Mouse (Mus musculus): ENCODE data around the gene Nr4a3. TPM values are rescaled to one million over a fixed set of nuclear protein-coding genes. Genes with fewer than 3 reads are reported as not detected.
A peak's percentile ranks its signal among the peaks of the same experiment; 100 is the strongest.

Nr4a3 gene
- polyA plus RNA-seq, 1 experiment from 2014 or later, result 1.6 TPM

GRCm38 (mm10) chr4:48087497-48087896, 42.5 kb downstream of the Nr4a3 start:
- WGBS, result 89% methylated on average over 6 of the region's 6 CpGs

GRCm38 (mm10) chr4:48093221-48093620, 48.3 kb downstream of the Nr4a3 start:
- no peak overlapping the region for H3K9ac ChIP-seq
- ATAC-seq (ENCODE audit: low FRiP score) (no peak), DNase-seq (ENCODE audit: low spot score) (no peak)
- H3K4me2 ChIP-seq (replicated peaks), result no peak overlapping the region
- no peaks in the 10 kb centered on the region for H3K9me3 ChIP-seq (ENCODE audit: control insufficient read depth, low read length)
- H3K36me3 ChIP-seq (replicated peaks; ENCODE audit: control insufficient read depth, insufficient read depth), result no peaks in the 10 kb centered on the region
- H3K4me1 ChIP-seq (replicated peaks; ENCODE audit: control insufficient read depth, insufficient read depth, low read length), result no peaks in the 10 kb centered on the region
- H3K27ac ChIP-seq, result no peak overlapping the region
- 77% methylated on average over 3 of the region's 3 CpGs for WGBS
- no peaks in the 10 kb centered on the region for H3K27me3 ChIP-seq (ENCODE audit: control insufficient read depth, insufficient read depth, low read length)
- no peak overlapping the region for H3K4me3 ChIP-seq (replicated peaks; ENCODE audit: low read length)

More at GRCm38 (mm10) chr4:48087497-48087896, 42.5 kb downstream of the Nr4a3 start:
- H3K27ac ChIP-seq, result no peak overlapping the region
- H3K4me1 ChIP-seq (replicated peaks; ENCODE audit: control insufficient read depth, insufficient read depth, low read length), result no peaks in the 10 kb centered on the region
- no peak overlapping the region for H3K4me2 ChIP-seq (replicated peaks)
- DNase-seq (ENCODE audit: low spot score) (no peak), ATAC-seq (ENCODE audit: low FRiP score) (no peak)
- H3K27me3 ChIP-seq (ENCODE audit: control insufficient read depth, insufficient read depth, low read length), result no peaks in the 10 kb centered on the region
- no peak overlapping the region for H3K4me3 ChIP-seq (replicated peaks; ENCODE audit: low read length)
- no peaks in the 10 kb centered on the region for H3K9me3 ChIP-seq (ENCODE audit: control insufficient read depth, low read length)
- no peak overlapping the region for H3K9ac ChIP-seq
- no peaks in the 10 kb centered on the region for H3K36me3 ChIP-seq (replicated peaks; ENCODE audit: control insufficient read depth, insufficient read depth)

GRCm38 (mm10) chr4:48100217-48100616, 55.3 kb downstream of the Nr4a3 start:
- Histone ChIP-seq H3K4me2 (replicated peaks) (no peak overlapping the region), H3K9me3 (ENCODE audit: control insufficient read depth, low read length) (no peaks in the 10 kb centered on the region), H3K27me3 (ENCODE audit: control insufficient read depth, insufficient read depth, low read length) (no peaks in the 10 kb centered on the region), H3K36me3 (replicated peaks; ENCODE audit: control insufficient read depth, insufficient read depth) (no peaks in the 10 kb centered on the region), H3K4me3 (replicated peaks; ENCODE audit: low read length) (no peak overlapping the region), H3K4me1 (replicated peaks; ENCODE audit: control insufficient read depth, insufficient read depth, low read length) (no peaks in the 10 kb centered on the region), H3K27ac (no peak overlapping the region), H3K9ac (no peak overlapping the region)
- DNase-seq (ENCODE audit: low spot score) (no peak), ATAC-seq (ENCODE audit: low FRiP score) (no peak)
- 86% methylated on average over 8 of the region's 8 CpGs for WGBS

GRCm38 (mm10) chr4:48101981-48102380, 57.0 kb downstream of the Nr4a3 start:
- no peaks in the 10 kb centered on the region for H3K36me3 ChIP-seq (replicated peaks; ENCODE audit: control insufficient read depth, insufficient read depth)
- no peak for DNase-seq (ENCODE audit: low spot score)
- no peak overlapping the region for H3K4me3 ChIP-seq (replicated peaks; ENCODE audit: low read length)
- no peaks in the 10 kb centered on the region for H3K9me3 ChIP-seq (ENCODE audit: control insufficient read depth, low read length)
- H3K27ac ChIP-seq, result no peak overlapping the region
- H3K4me2 ChIP-seq (replicated peaks), result no peak overlapping the region
- H3K9ac ChIP-seq, result no peak overlapping the region
- no peaks in the 10 kb centered on the region for H3K27me3 ChIP-seq (ENCODE audit: control insufficient read depth, insufficient read depth, low read length)
- ATAC-seq (ENCODE audit: low FRiP score), result no peak
- H3K4me1 ChIP-seq (replicated peaks; ENCODE audit: control insufficient read depth, insufficient read depth, low read length), result no peaks in the 10 kb centered on the region
- 88% methylated on average over 2 of the region's 2 CpGs for WGBS

- no peaks in the 10 kb centered on the region for H3K9me3 ChIP-seq (ENCODE audit: control insufficient read depth, low read length)
- no peaks in the 10 kb centered on the region for H3K36me3 ChIP-seq (replicated peaks; ENCODE audit: control insufficient read depth, insufficient read depth)
- DNase-seq (ENCODE audit: low spot score), result no peak
- no peak overlapping the region for H3K9ac ChIP-seq
- WGBS, result 72% methylated on average over 5 of the region's 5 CpGs
- no peak overlapping the region for H3K4me2 ChIP-seq (replicated peaks)
- no peaks in the 10 kb centered on the region for H3K27me3 ChIP-seq (ENCODE audit: control insufficient read depth, insufficient read depth, low read length)
- ATAC-seq (ENCODE audit: low FRiP score), result no peak
- H3K4me1 ChIP-seq (replicated peaks; ENCODE audit: control insufficient read depth, insufficient read depth, low read length), result no peaks in the 10 kb centered on the region
- no peak overlapping the region for H3K27ac ChIP-seq
- H3K4me3 ChIP-seq (replicated peaks; ENCODE audit: low read length), result no peak overlapping the region
Measured at GRCm38 (mm10) chr4:48105387-48105786, 60.4 kb downstream of the Nr4a3 start.

GRCm38 (mm10) chr4:48107086-48107485, 62.1 kb downstream of the Nr4a3 start:
- WGBS, result 85% methylated on average over 6 of the region's 6 CpGs
- DNase-seq (ENCODE audit: low spot score) (no peak), ATAC-seq (ENCODE audit: low FRiP score) (no peak)
- no peak overlapping the region for H3K9ac ChIP-seq
- H3K4me3 ChIP-seq (replicated peaks; ENCODE audit: low read length), result no peak overlapping the region
- H3K27ac ChIP-seq, result no peak overlapping the region
- no peak overlapping the region for H3K4me2 ChIP-seq (replicated peaks)
- H3K27me3 ChIP-seq (ENCODE audit: control insufficient read depth, insufficient read depth, low read length), result no peaks in the 10 kb centered on the region
- no peaks in the 10 kb centered on the region for H3K36me3 ChIP-seq (replicated peaks; ENCODE audit: control insufficient read depth, insufficient read depth)
- no peaks in the 10 kb centered on the region for H3K9me3 ChIP-seq (ENCODE audit: control insufficient read depth, low read length)
- no peaks in the 10 kb centered on the region for H3K4me1 ChIP-seq (replicated peaks; ENCODE audit: control insufficient read depth, insufficient read depth, low read length)

GRCm38 (mm10) chr4:48108591-48108990, 63.6 kb downstream of the Nr4a3 start:
- Histone ChIP-seq H3K4me2 (replicated peaks) (no peak overlapping the region), H3K36me3 (replicated peaks; ENCODE audit: control insufficient read depth, insufficient read depth) (no peaks in the 10 kb centered on the region), H3K9ac (no peak overlapping the region), H3K9me3 (ENCODE audit: control insufficient read depth, low read length) (no peaks in the 10 kb centered on the region), H3K27me3 (ENCODE audit: control insufficient read depth, insufficient read depth, low read length) (no peaks in the 10 kb centered on the region), H3K4me3 (replicated peaks; ENCODE audit: low read length) (no peak overlapping the region), H3K4me1 (replicated peaks; ENCODE audit: control insufficient read depth, insufficient read depth, low read length) (no peaks in the 10 kb centered on the region), H3K27ac (no peak overlapping the region)
- WGBS, result 82% methylated on average over 2 of the region's 2 CpGs
- no peak for DNase-seq (ENCODE audit: low spot score)
- no peak for ATAC-seq (ENCODE audit: low FRiP score)

- DNase-seq (ENCODE audit: low spot score), result no peak
- no peak overlapping the region for H3K27ac ChIP-seq
- no peak overlapping the region for H3K4me3 ChIP-seq (replicated peaks; ENCODE audit: low read length)
- no peak for ATAC-seq (ENCODE audit: low FRiP score)
- no peak overlapping the region for H3K4me2 ChIP-seq (replicated peaks)
- H3K36me3 ChIP-seq (replicated peaks; ENCODE audit: control insufficient read depth, insufficient read depth), result no peaks in the 10 kb centered on the region
- H3K9me3 ChIP-seq (ENCODE audit: control insufficient read depth, low read length), result no peaks in the 10 kb centered on the region
- no peaks in the 10 kb centered on the region for H3K27me3 ChIP-seq (ENCODE audit: control insufficient read depth, insufficient read depth, low read length)
- WGBS, result 87% methylated on average over 3 of the region's 3 CpGs
- no peak overlapping the region for H3K9ac ChIP-seq
- H3K4me1 ChIP-seq (replicated peaks; ENCODE audit: control insufficient read depth, insufficient read depth, low read length), result no peaks in the 10 kb centered on the region
Measured at GRCm38 (mm10) chr4:48110331-48110730, 65.4 kb downstream of the Nr4a3 start.

GRCm38 (mm10) chr4:48116191-48116590, 71.2 kb downstream of the Nr4a3 start:
- no peak overlapping the region for H3K4me3 ChIP-seq (replicated peaks; ENCODE audit: low read length)
- H3K27ac ChIP-seq, result no peak overlapping the region
- WGBS, result 64% methylated on average over 4 of the region's 4 CpGs
- no peaks in the 10 kb centered on the region for H3K27me3 ChIP-seq (ENCODE audit: control insufficient read depth, insufficient read depth, low read length)
- ATAC-seq (ENCODE audit: low FRiP score), result no peak
- H3K9ac ChIP-seq, result no peak overlapping the region
- no peaks in the 10 kb centered on the region for H3K4me1 ChIP-seq (replicated peaks; ENCODE audit: control insufficient read depth, insufficient read depth, low read length)
- H3K4me2 ChIP-seq (replicated peaks), result no peak overlapping the region
- DNase-seq (ENCODE audit: low spot score), result no peak
- no peaks in the 10 kb centered on the region for H3K36me3 ChIP-seq (replicated peaks; ENCODE audit: control insufficient read depth, insufficient read depth)
- H3K9me3 ChIP-seq (ENCODE audit: control insufficient read depth, low read length), result no peaks in the 10 kb centered on the region

- no peak overlapping the region for H3K27ac ChIP-seq
- H3K27me3 ChIP-seq (ENCODE audit: control insufficient read depth, insufficient read depth, low read length), result no peaks in the 10 kb centered on the region
- peak overlapping the region; percentile 72 for H3K4me3 ChIP-seq (replicated peaks; ENCODE audit: low read length)
- WGBS, result 5% methylated on average over 9 of the region's 9 CpGs
- peak; percentile 89 for ATAC-seq (ENCODE audit: low FRiP score)
- no peaks in the 10 kb centered on the region for H3K36me3 ChIP-seq (replicated peaks; ENCODE audit: control insufficient read depth, insufficient read depth)
- peak overlapping the region; percentile 85; the same call in 1 of the 2 replicates for H3K9ac ChIP-seq
- DNase-seq (ENCODE audit: low spot score), result no peak
- no peaks in the 10 kb centered on the region for H3K4me1 ChIP-seq (replicated peaks; ENCODE audit: control insufficient read depth, insufficient read depth, low read length)
- peak overlapping the region; percentile 62 for H3K4me2 ChIP-seq (replicated peaks)
- no peaks in the 10 kb centered on the region for H3K9me3 ChIP-seq (ENCODE audit: control insufficient read depth, low read length)
Measured at GRCm38 (mm10) chr4:48124416-48124772, 79.4 kb downstream of the Nr4a3 start.

Data from hindbrain, embryonic 14.5 days (tissue).